Mouse (Mus musculus): ENCODE measurements around the gene Ilf3.

- TF ChIP-seq POLR2A (IDR thresholded peaks at IDR 0.05; ENCODE audit: control insufficient read depth, extremely low read depth, insufficient read depth, low read length, poor library complexity) (no peak), CTCF (IDR thresholded peaks at IDR 0.05; ENCODE audit: borderline replicate concordance, control insufficient read depth, extremely low read depth, insufficient read depth, low read length, poor library complexity) (no peak)
These were observed 15.0 kb upstream of the Ilf3 start for GRCm38 (mm10) chr9:21352463-21353372.

Data from thymus, adult 2 months (tissue).